Mouse (Mus musculus) embryonic facial prominence, embryonic 14.5 days (tissue): ENCODE data around the gene Vps52. TPM values are rescaled to one million over a fixed set of nuclear protein-coding genes. Genes with fewer than 3 reads are reported as not detected.

ENCODE experiments used
- ATAC-seq: fragments of 200-750 bp; cut with Nextera tagmentation; 2 replicates; pipeline ENCODE4 v1.8.0; 2017; ENCODE audit warnings: low read depth, moderate number of reproducible peaks, moderate TSS enrichment
- DNase-seq: peaks from one replicate; pipeline ENCODE4 v3.0.0-alpha.2; 2015; ENCODE audit warnings: low spot score
- H3K27ac ChIP-seq: fragments of 300-500 bp; sonication (generic); replicated peaks from 2 replicates; pipeline ENCODE4 v1.5.1; 2014; ENCODE audit warnings: low read depth, mild to moderate bottlenecking, low read length, moderate library complexity
- H3K27me3 ChIP-seq: fragments of 300-500 bp; sonication (generic); replicated peaks from 2 replicates; pipeline ENCODE4 v1.6.1; 2014; ENCODE audit warnings: low read length; ENCODE audit not compliant: control insufficient read depth, insufficient read depth
- H3K36me3 ChIP-seq: fragments of 300-500 bp; sonication (generic); 2 replicates; pipeline ENCODE4 v1.6.1; 2014; ENCODE audit warnings: low read length, mixed read lengths; ENCODE audit not compliant: control insufficient read depth, insufficient read depth
- H3K4me1 ChIP-seq: fragments of 300-500 bp; sonication (generic); 2 replicates; pipeline ENCODE4 v1.6.1; 2014; ENCODE audit warnings: antibody characterized with exemption, low read length; ENCODE audit not compliant: control insufficient read depth, insufficient read depth
- H3K4me2 ChIP-seq: fragments of 300-500 bp; sonication (generic); 2 replicates; pipeline ENCODE4 v1.6.1; 2014; ENCODE audit warnings: low read depth, mild to moderate bottlenecking, low read length, moderate library complexity, mixed read lengths
- H3K4me3 ChIP-seq: fragments of 300-500 bp; sonication (generic); 2 replicates; pipeline ENCODE4 v1.5.1; 2014; ENCODE audit warnings: low read depth, mild to moderate bottlenecking, low read length
- H3K9ac ChIP-seq: fragments of 300-500 bp; sonication (generic); 2 replicates; pipeline ENCODE4 v1.6.1; 2014; ENCODE audit warnings: low read depth, mild to moderate bottlenecking, low read length, moderate library complexity, mixed read lengths
- H3K9me3 ChIP-seq: fragments of 300-500 bp; sonication (generic); 2 replicates; pipeline ENCODE4 v1.6.1; 2016; ENCODE audit warnings: low read length; ENCODE audit not compliant: control insufficient read depth
- WGBS: fragments of 180-500 bp; shearing (Covaris S2); extraction: QIAGEN DNeasy Blood & Tissue Kit; methylation state at CpG from one replicate; pipeline ENCODE4 v1.1.7; 2014; 5-methylcytosine and 5-hydroxymethylcytosine counted together
- polyA plus RNA-seq: library from polyadenylated mRNA; unstranded; fragments of >200 nt; fragmentation: Nextera tagmentation; extraction: Ambion mirVana; gene quantifications from 2 replicates; pipeline ENCODE4 v1.2.1, GENCODE M21; 2014

Gene Vps52
- 38.6 and 41.6 TPM in 2 replicates for polyA plus RNA-seq

GRCm38 (mm10) chr17:33955555-33956214 lies at the start of gene Vps52, which contains the start of gene Rps18:
Gene Vps52, plus strand, starts transcription at chr17:33955812.
Gene Rps18, minus strand, starts transcription at chr17:33956001.
- Histone ChIP-seq H3K27ac (peak within 1 kb of the TSS; percentile 94), H3K9ac (peak within 1 kb of the TSS; percentile 98), H3K4me3 (peak within 1 kb of the TSS; percentile 99), H3K4me1 (peaks cover 30% of the 10 kb centered on the region), H3K4me2 (peak within 1 kb of the TSS; percentile 80), H3K9me3 (no peaks in the 10 kb centered on the region), H3K36me3 (peaks cover 54% of the 10 kb centered on the region), H3K27me3 (no peaks in the 10 kb centered on the region)
- ATAC-seq (peak; percentile 86), DNase-seq (peak; percentile 99)
- WGBS: under 1% methylated on average over 48 of the region's 50 CpGs

DNA sequence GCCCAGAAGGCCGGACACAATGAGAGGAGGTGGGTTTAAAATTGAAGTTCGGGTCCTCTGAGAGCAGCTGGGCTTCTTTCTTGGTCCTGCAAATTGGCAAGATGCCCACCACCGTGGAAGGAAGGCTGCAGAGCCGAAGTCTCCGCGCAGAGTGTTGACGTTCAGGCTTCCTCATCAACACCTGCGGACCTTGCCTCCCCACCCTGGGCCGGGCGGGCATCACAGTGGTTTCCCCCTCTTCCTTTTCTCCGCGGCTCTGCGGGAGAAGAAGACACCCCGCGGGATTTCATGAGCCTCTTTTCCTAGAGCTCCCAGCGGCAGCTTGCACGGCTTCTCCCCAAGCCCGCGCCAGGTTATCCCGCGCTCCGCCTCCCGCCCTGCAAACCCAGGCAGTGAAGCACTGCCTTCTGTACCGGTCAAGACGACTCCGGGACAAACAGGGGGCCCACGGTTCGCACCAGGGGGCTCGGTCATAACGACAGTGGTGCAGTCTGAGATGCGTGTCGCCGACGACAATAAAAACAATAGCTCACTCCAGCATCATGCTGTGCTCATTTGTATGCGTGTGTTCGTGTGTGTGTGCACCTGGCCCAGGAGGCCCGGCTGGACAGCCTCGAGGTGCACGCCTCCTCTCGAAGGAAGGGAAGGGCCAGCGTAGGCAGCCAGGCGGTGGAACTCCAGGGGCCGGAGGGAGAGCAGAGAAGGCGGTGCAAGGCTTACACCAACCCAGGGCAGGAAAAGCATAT lies 47.1 kb upstream of the Vps52 start:
- Histone ChIP-seq H3K9me3 (no peaks in the 10 kb centered on the region), H3K4me1 (peaks cover 11% of the 10 kb centered on the region), H3K27me3 (no peaks in the 10 kb centered on the region), H3K4me3 (peak overlapping the region; percentile 95), H3K36me3 (peaks cover 25% of the 10 kb centered on the region), H3K9ac (peak overlapping the region; percentile 93), H3K4me2 (peak overlapping the region; percentile 97), H3K27ac (peak overlapping the region; percentile 82)
- under 1% methylated on average over 43 of the region's 44 CpGs for WGBS
- DNase-seq (peak; percentile 51), ATAC-seq (peak; percentile 48)

GRCm38 (mm10) chr17:33909077-33909868 lies 46.3 kb upstream of the Vps52 start, which contains the start of gene Daxx:
Gene Daxx, plus strand, starts transcription at chr17:33909414.
- Histone ChIP-seq H3K36me3 (peaks cover 33% of the 10 kb centered on the region), H3K9me3 (no peaks in the 10 kb centered on the region), H3K4me1 (peaks cover 11% of the 10 kb centered on the region), H3K27me3 (no peaks in the 10 kb centered on the region), H3K9ac (peak within 1 kb of the TSS; percentile 93), H3K27ac (peak within 1 kb of the TSS; percentile 92), H3K4me3 (peak within 1 kb of the TSS; percentile 95), H3K4me2 (peak within 1 kb of the TSS; percentile 97)
- under 1% methylated on average over 46 of the region's 68 CpGs for WGBS
- DNase-seq (peak; percentile 99), ATAC-seq (peak; percentile 97)

GRCm38 (mm10) chr17:33909869-33910250 lies 45.8 kb upstream of the Vps52 start:
- ATAC-seq: peak; percentile 0; the same call in 1 of the 2 replicates
- Histone ChIP-seq H3K27me3 (no peaks in the 10 kb centered on the region), H3K9me3 (no peaks in the 10 kb centered on the region), H3K4me1 (peaks cover 13% of the 10 kb centered on the region), H3K9ac (peak overlapping the region; percentile 93), H3K4me3 (peak overlapping the region; percentile 95), H3K36me3 (peaks cover 39% of the 10 kb centered on the region), H3K27ac (peak overlapping the region; percentile 92), H3K4me2 (peak overlapping the region; percentile 97)
- peak; percentile 60 for DNase-seq
- WGBS: under 1% methylated on average over 14 of the region's 14 CpGs

- Histone ChIP-seq H3K4me3 (peak overlapping the region; percentile 95), H3K4me2 (peak overlapping the region; percentile 97), H3K9ac (peak overlapping the region; percentile 93), H3K27me3 (no peaks in the 10 kb centered on the region), H3K36me3 (peaks cover 42% of the 10 kb centered on the region), H3K9me3 (no peaks in the 10 kb centered on the region), H3K4me1 (peaks cover 17% of the 10 kb centered on the region), H3K27ac (peak overlapping the region; percentile 92)
- ATAC-seq (no peak), DNase-seq (no peak)
- WGBS: 42% methylated on average over 11 of the region's 11 CpGs
Observed at GRCm38 (mm10) chr17:33910346-33911051, 45.1 kb upstream of the Vps52 start.

- WGBS: 91% methylated on average over 31 of the region's 31 CpGs
Observed at GRCm38 (mm10) chr17:33911052-33911812, 44.4 kb upstream of the Vps52 start.

GRCm38 (mm10) chr17:33911813-33912414 lies 43.7 kb upstream of the Vps52 start:
- no peak for ATAC-seq
- Histone ChIP-seq H3K4me2 (no peak overlapping the region), H3K36me3 (peaks cover 42% of the 10 kb centered on the region), H3K27ac (no peak overlapping the region), H3K9me3 (no peaks in the 10 kb centered on the region), H3K9ac (no peak overlapping the region), H3K4me1 (peaks cover 20% of the 10 kb centered on the region), H3K4me3 (no peak overlapping the region), H3K27me3 (no peaks in the 10 kb centered on the region)
- no peak for DNase-seq
- 90% methylated on average over 28 of the region's 28 CpGs for WGBS

More at GRCm38 (mm10) chr17:33911052-33911812, 44.4 kb upstream of the Vps52 start:
- Histone ChIP-seq H3K4me3 (no peak overlapping the region), H3K27me3 (no peaks in the 10 kb centered on the region), H3K27ac (no peak overlapping the region), H3K4me2 (no peak overlapping the region), H3K36me3 (peaks cover 42% of the 10 kb centered on the region), H3K4me1 (peaks cover 17% of the 10 kb centered on the region), H3K9ac (no peak overlapping the region), H3K9me3 (no peaks in the 10 kb centered on the region)
- ATAC-seq (no peak), DNase-seq (no peak)
